Mouse (Mus musculus): ENCODE data around the gene Ube2r2. TPM values are rescaled to one million over a fixed set of nuclear protein-coding genes. Genes with fewer than 3 reads are reported as not detected.

The Ube2r2 gene
- total RNA-seq, 1 experiment from 2014 or later: 34.8 TPM

- ATAC-seq (replicated peaks; ENCODE audit: insufficient number of reproducible peaks, low FRiP score, low TSS enrichment, poor library complexity, severe bottlenecking): no peak
Measured at GRCm38 (mm10) chr4:41115074-41115473, 20.5 kb upstream of the Ube2r2 start.

- ATAC-seq (replicated peaks; ENCODE audit: insufficient number of reproducible peaks, low FRiP score, low TSS enrichment, poor library complexity, severe bottlenecking): no peak
Measured at GRCm38 (mm10) chr4:41115793-41116192, 19.8 kb upstream of the Ube2r2 start.

- no peak for ATAC-seq (replicated peaks; ENCODE audit: insufficient number of reproducible peaks, low FRiP score, low TSS enrichment, poor library complexity, severe bottlenecking)
Measured at GRCm38 (mm10) chr4:41116817-41117216, 18.7 kb upstream of the Ube2r2 start.

GRCm38 (mm10) chr4:41118706-41119292, 16.7 kb upstream of the Ube2r2 start:
- peak; percentile 44 for ATAC-seq (replicated peaks; ENCODE audit: insufficient number of reproducible peaks, low FRiP score, low TSS enrichment, poor library complexity, severe bottlenecking)

- ATAC-seq (replicated peaks; ENCODE audit: insufficient number of reproducible peaks, low FRiP score, low TSS enrichment, poor library complexity, severe bottlenecking): peak; percentile 98
Measured at GRCm38 (mm10) chr4:41124180-41124951, 11.2 kb upstream of the Ube2r2 start, which contains the start of gene Nol6. Gene Nol6, minus strand, starts transcription at chr4:41124455.

- peak; percentile 91 for ATAC-seq (replicated peaks; ENCODE audit: insufficient number of reproducible peaks, low FRiP score, low TSS enrichment, poor library complexity, severe bottlenecking)
Measured at GRCm38 (mm10) chr4:41129406-41129805, 6.1 kb upstream of the Ube2r2 start.

- ATAC-seq (replicated peaks; ENCODE audit: insufficient number of reproducible peaks, low FRiP score, low TSS enrichment, poor library complexity, severe bottlenecking): no peak
Measured at GRCm38 (mm10) chr4:41129836-41130235, 5.7 kb upstream of the Ube2r2 start.

GRCm38 (mm10) chr4:41132471-41132870, 3.1 kb upstream of the Ube2r2 start:
- no peak for ATAC-seq (replicated peaks; ENCODE audit: insufficient number of reproducible peaks, low FRiP score, low TSS enrichment, poor library complexity, severe bottlenecking)

GRCm38 (mm10) chr4:41133529-41134291, 1.8 kb upstream of the Ube2r2 start:
- no peak for ATAC-seq (replicated peaks; ENCODE audit: insufficient number of reproducible peaks, low FRiP score, low TSS enrichment, poor library complexity, severe bottlenecking)

- ATAC-seq (replicated peaks; ENCODE audit: insufficient number of reproducible peaks, low FRiP score, low TSS enrichment, poor library complexity, severe bottlenecking): peak; percentile 75
Measured at GRCm38 (mm10) chr4:41134935-41135710, 420 bp upstream of the Ube2r2 start.

GRCm38 (mm10) chr4:41136454-41136805, 887 bp downstream of the Ube2r2 start:
- no peak for ATAC-seq (replicated peaks; ENCODE audit: insufficient number of reproducible peaks, low FRiP score, low TSS enrichment, poor library complexity, severe bottlenecking)

GRCm38 (mm10) chr4:41136811-41137210, 1.3 kb downstream of the Ube2r2 start:
- no peak for ATAC-seq (replicated peaks; ENCODE audit: insufficient number of reproducible peaks, low FRiP score, low TSS enrichment, poor library complexity, severe bottlenecking)

- ATAC-seq (replicated peaks; ENCODE audit: insufficient number of reproducible peaks, low FRiP score, low TSS enrichment, poor library complexity, severe bottlenecking): no peak
Measured at GRCm38 (mm10) chr4:41140174-41140875, 4.8 kb downstream of the Ube2r2 start.

- no peak for ATAC-seq (replicated peaks; ENCODE audit: insufficient number of reproducible peaks, low FRiP score, low TSS enrichment, poor library complexity, severe bottlenecking)
Measured at GRCm38 (mm10) chr4:41142601-41143000, 7.1 kb downstream of the Ube2r2 start.

- ATAC-seq (replicated peaks; ENCODE audit: insufficient number of reproducible peaks, low FRiP score, low TSS enrichment, poor library complexity, severe bottlenecking): no peak
Measured at GRCm38 (mm10) chr4:41149891-41150290, 14.3 kb downstream of the Ube2r2 start.

- ATAC-seq (replicated peaks; ENCODE audit: insufficient number of reproducible peaks, low FRiP score, low TSS enrichment, poor library complexity, severe bottlenecking): no peak
Measured at GRCm38 (mm10) chr4:41151186-41151585, 15.6 kb downstream of the Ube2r2 start.

GRCm38 (mm10) chr4:41153146-41153545, 17.6 kb downstream of the Ube2r2 start:
- ATAC-seq (replicated peaks; ENCODE audit: insufficient number of reproducible peaks, low FRiP score, low TSS enrichment, poor library complexity, severe bottlenecking): no peak

GRCm38 (mm10) chr4:41156961-41157360, 21.4 kb downstream of the Ube2r2 start:
- ATAC-seq (replicated peaks; ENCODE audit: insufficient number of reproducible peaks, low FRiP score, low TSS enrichment, poor library complexity, severe bottlenecking): no peak
